Mouse (Mus musculus) telencephalon, adult 2 months (tissue): Measurements from ENCODE around the gene Ppp1r37.

Source experiments
- DNase-seq: peaks from one replicate; pipeline ENCODE4 v3.0.0-alpha.2; 2011; ENCODE audit warnings: low read depth, low spot score

Ppp1r37 gene

GRCm38 (mm10) chr7:19572926-19573775, 10.3 kb upstream of the Ppp1r37 start:
- no peak for DNase-seq

GRCm38 (mm10) chr7:19569647-19570046, 6.8 kb upstream of the Ppp1r37 start:
- DNase-seq = no peak

GRCm38 (mm10) chr7:19567426-19567825, 4.5 kb upstream of the Ppp1r37 start:
- no peak for DNase-seq

- no peak for DNase-seq
These were observed 2.9 kb upstream of the Ppp1r37 start for GRCm38 (mm10) chr7:19565803-19566202.

GRCm38 (mm10) chr7:19564455-19564854, 1.6 kb upstream of the Ppp1r37 start:
- DNase-seq = no peak

- DNase-seq = no peak
These were observed 1.0 kb upstream of the Ppp1r37 start for GRCm38 (mm10) chr7:19563884-19564283.

DNA sequence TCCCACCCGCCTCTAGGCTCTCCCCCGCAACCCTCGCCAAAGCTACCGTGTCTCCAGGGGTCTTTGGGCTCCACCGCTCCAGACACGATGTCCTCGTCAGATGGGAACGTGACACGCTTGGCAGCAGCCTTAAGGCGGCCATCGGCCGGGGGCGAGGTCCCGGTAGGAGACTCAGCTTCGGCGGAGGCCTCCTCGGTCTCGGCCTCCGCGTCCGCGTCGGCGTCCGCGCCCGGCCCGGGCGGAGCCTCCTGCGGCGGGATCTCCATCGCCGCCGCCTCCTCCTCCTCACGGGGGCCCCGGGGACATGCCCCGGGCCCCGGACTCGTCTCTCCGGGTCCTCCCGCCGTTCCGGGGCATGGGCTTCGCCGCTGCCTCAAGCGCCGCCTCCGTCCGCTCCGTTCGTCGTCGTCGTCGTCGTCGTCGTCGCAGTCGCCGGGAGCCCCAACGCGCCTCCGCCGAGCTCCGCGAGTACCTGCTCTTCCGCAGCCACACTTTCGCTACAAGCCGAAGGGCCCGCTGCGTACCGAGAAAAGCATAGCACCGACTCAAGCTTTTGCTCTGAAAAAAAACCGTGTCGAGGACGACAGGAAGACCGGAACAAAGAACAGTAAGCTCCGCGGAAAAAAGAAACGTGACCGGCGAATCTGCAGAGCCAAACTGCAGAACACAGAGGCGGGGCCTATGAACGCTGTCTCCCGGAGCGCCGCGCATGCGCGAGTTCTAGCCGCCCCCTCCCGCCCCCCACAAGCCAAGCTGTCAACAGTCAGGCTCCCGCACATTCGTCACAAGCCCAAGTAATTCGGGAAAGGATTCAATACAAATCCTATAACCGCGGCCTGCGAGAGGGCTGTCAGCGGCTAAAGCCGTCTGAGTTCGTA, 872 bp downstream of the Ppp1r37 start:
- DNase-seq = peak; percentile 96

DNA sequence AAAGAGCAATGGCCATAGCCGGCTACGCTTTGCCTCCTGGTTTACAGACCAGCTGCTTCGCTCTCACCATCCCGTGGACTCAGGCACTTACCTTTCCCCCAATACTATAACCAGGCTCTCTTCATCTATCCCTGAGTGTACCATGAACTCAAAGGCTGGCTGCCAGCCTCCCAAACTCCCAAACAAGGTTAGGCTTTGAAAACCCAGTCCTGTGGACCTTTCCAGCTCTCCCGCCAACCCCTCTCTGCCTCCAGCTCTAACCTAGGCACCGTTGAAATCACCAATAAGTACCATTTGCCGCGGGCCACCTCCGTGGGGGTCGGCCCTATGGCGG, 1.5 kb downstream of the Ppp1r37 start:
- DNase-seq = no peak

- no peak for DNase-seq
These were observed 2.2 kb downstream of the Ppp1r37 start for GRCm38 (mm10) chr7:19560491-19561260.

DNA sequence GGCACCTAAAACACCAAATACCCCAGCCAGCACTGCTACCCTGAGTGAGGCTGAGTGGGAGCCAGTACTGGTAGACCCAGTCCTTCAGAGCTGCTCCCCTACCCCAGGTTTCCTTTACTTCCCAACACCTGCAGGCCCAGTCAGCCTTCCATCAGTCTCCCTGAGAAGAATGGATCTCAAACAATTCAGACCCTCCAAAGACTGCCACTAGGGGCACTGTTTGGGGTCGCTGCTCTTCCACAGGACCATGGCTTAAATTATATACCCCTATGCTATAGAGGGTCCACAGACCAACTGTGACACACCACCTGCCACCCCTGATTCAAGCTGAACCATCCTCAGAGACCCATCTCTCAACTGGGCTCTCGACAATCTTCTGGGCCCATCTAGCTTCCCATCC, 3.9 kb downstream of the Ppp1r37 start:
- no peak for DNase-seq

- no peak for DNase-seq
These were observed 4.6 kb downstream of the Ppp1r37 start for GRCm38 (mm10) chr7:19557982-19558900.

- DNase-seq = no peak
These were observed 5.8 kb downstream of the Ppp1r37 start for GRCm38 (mm10) chr7:19557086-19557485.

GRCm38 (mm10) chr7:19554168-19554567, 8.7 kb downstream of the Ppp1r37 start:
- DNase-seq = peak; percentile 81

DNA sequence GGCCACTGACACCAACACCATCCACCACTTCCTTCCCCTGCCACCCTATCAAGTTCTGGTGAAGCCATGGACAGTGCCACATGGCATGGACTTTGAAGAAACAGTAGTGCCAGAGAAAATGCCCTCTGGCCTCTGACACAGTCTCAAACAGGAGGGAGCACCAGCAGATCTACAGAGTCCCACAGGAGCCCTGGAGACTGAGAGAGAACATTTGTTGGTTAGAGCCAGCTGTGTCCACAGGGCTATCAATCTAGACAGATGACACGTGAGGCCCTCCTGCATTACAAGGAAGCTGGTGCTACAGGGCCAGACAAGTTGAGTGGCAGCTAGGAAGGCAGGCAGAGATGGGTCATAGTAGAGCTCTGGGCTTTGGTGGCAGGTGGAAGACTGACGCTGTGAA, 10.4 kb downstream of the Ppp1r37 start:
- no peak for DNase-seq

DNA sequence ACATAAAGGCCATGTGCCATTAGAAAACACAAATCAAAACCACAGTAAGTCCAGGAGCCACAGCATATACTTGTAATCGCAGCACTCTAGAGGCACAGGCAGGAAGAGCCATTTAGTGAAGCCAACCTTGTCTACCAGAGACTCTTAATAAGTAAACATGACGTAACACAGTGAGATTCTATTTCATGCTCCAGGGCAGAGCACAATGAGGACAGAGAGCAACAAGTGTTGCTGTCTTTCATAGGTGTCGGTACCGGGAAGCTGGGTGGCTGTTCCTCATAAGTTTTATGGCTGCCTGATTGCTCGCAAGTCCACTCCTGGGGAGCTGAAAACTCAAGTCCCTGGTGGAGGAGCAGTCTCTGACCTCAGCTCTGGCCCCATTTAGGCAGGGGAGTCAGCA, 11.2 kb downstream of the Ppp1r37 start:
- no peak for DNase-seq

DNA sequence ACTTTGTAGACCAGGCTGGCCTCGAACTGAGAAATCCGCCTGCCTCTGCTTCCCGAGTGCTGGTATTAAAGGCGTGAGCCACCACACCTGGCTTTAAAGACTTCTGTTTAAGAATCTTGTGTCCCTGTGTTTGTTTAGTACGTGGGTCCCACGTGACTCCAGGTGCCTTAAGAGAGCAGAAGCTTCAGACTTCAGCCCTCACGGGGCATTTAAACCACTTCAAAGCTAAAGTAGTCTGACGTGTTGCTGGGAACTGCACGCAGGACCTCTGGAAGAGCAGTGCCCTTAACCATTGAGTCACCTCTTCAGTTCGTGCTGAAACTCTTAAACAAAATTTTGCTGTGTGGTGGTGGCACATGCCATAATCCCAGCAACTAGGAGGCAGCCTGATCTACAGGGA, 13.5 kb downstream of the Ppp1r37 start:
- no peak for DNase-seq

GRCm38 (mm10) chr7:19547344-19547969, 15.4 kb downstream of the Ppp1r37 start:
- no peak for DNase-seq

DNA sequence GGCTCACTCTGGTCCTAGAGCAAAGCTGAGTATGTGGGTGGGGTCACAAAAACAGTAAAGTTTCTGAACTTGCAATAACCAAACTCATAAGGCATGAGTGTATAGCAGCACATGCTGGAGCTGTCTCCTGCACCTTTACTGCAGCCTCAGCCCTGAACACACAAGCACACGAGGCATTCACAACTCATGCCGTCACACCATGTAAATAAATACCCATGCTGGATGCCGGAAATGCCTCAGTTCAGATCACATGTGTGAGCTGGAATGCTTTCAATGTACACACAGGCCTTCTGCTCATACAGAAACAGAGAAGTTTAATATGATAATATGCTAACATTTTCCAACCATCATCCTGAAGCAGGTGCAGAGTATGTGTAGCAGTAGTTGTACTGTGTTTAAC, 16.9 kb downstream of the Ppp1r37 start:
- no peak for DNase-seq

DNA sequence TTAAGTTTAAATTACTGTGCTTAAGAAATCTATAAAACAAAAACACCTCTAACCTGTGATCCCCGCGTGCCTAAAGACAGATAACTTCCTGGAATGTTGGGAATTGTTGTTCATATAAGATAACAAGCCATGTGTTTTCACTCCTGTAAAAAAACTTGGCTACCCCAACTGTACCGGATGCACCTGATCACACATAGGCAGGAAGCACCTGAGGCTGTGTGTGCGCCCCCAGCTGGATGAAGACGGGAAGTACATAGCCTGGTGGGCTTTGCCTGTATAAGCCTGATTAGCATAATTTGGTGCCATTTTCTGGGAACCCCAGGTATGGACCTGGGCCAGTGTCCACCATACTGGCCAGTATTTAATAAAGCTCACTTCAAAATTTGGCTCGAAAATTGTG, 19.3 kb downstream of the Ppp1r37 start:
- DNase-seq = no peak

DNA sequence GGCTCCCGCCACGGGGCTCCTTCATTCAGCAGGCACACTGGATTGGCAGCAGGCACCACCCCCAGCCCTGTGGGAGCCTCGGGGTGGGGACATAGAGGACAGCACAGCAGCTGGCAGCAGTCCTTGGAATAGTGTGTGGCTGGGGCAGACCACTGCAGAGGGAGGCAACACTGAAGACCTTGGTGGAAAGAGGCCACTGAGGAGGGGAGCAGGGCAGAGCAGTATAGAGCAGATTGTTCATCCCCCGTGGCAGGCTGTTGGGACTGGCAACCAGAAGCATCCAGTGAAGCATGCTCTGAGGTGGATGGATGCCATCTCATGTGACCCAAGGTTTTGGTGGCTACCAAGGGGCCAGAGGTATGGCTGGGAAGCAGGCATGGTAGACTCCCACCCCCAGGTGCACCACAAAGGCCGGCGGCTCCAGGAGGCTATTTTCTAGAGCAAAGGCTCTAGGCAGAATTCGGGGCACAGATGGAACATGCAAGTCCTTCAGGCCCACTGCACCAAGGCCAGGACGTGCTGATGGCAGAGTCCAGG, 20.7 kb downstream of the Ppp1r37 start:
- DNase-seq = no peak
